Mouse (Mus musculus) thymus, adult 2 months (tissue): ENCODE measurements around the gene Brinp2.

Source experiments
- CTCF ChIP-seq: fragments of 200-500 bp; IDR thresholded peaks from 2 replicates; pipeline ENCODE4 v1.5.1; 2012; ENCODE audit warnings: mild to moderate bottlenecking, control low read depth, low read length, moderate library complexity, borderline replicate concordance; ENCODE audit not compliant: control insufficient read depth, poor library complexity, insufficient read depth; ENCODE audit errors: extremely low read depth
- POLR2A ChIP-seq: fragments of 200-500 bp; IDR thresholded peaks from 2 replicates; pipeline ENCODE4 v1.6.1; 2012; ENCODE audit warnings: mild to moderate bottlenecking, low read length, control low read depth, moderate library complexity; ENCODE audit not compliant: control insufficient read depth, poor library complexity, insufficient read depth; ENCODE audit errors: extremely low read depth

GRCm38 (mm10) chr1:158221048-158221447, 135.1 kb downstream of the Brinp2 start:
- no peak for TF ChIP-seq CTCF
- TF ChIP-seq POLR2A = no peak
